Mouse (Mus musculus): ENCODE measurements around the gene Slc15a3. TPM values are rescaled to one million over a fixed set of nuclear protein-coding genes. Genes with fewer than 3 reads are reported as not detected.

Gene Slc15a3
- polyA plus RNA-seq, 1 experiment from 2014 or later, result 4.4 TPM

DNA sequence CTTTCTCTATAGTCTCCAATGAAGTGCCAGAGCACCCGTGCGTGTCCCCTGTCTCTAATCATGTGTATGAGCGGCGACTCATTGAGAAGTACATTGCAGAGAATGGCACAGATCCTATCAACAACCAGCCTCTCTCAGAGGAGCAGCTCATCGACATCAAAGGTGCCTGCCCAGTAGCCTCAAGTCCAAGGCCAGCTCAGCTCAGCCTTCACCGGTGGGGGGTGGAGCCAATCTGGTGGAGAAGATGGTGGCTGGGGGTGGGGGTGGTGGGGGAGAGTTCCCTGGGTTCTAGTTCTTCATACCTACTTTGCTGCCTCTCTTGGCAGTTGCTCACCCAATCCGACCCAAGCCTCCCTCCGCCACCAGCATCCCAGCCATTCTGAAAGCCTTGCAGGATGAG, 58.0 kb downstream of the Slc15a3 start:
- Histone ChIP-seq H3K4me3 (ENCODE audit: low read depth, low read length) (no peak overlapping the region), H3K27me3 (ENCODE audit: insufficient read depth, low read length) (no peaks in the 10 kb centered on the region), H3K9ac (replicated peaks) (no peak overlapping the region; the same call in 1 of the 2 replicates), H3K9me3 (ENCODE audit: low read length) (no peaks in the 10 kb centered on the region), H3K4me2 (ENCODE audit: low read depth, low read length) (no peak overlapping the region), H3K27ac (ENCODE audit: low read depth) (no peak overlapping the region), H3K36me3 (replicated peaks; ENCODE audit: insufficient read depth, low read length) (peaks cover 40% of the 10 kb centered on the region), H3K4me1 (ENCODE audit: insufficient read depth) (peaks cover 20% of the 10 kb centered on the region)
- no peak for ATAC-seq
- no peak for DNase-seq
- no peak for TF ChIP-seq CTCF (IDR thresholded peaks at IDR 0.05; ENCODE audit: low read depth)
- TF ChIP-seq EP300 (IDR thresholded peaks at IDR 0.05; ENCODE audit: low read depth), result no peak
- WGBS (ENCODE audit: insufficient replicate concordance), result 70% methylated on average over 8 of the region's 8 CpGs

DNA sequence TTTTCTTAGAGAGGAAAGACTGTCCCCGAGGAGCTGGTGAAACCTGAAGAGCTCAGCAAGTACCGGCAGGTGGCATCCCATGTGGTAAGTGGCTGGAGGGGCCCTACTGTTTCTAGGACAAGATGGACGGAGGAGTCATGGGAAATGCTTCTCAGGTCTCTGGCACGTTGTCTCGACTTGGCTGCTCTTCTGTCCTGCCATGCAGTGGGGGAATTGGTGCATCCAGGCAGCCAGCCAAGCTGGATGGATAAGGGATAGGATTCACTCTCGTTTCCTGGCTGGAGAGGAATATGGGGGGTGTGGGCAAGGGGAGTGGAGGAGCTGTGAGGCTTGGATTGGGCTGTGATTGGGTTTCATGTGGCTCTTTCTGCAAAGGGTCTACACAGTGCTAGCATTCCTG, 60.8 kb downstream of the Slc15a3 start:
- 81% methylated on average over 6 of the region's 6 CpGs for WGBS (ENCODE audit: insufficient replicate concordance)
- H3K4me1 ChIP-seq (ENCODE audit: insufficient read depth), result peaks cover 17% of the 10 kb centered on the region
- no peaks in the 10 kb centered on the region for H3K27me3 ChIP-seq (ENCODE audit: insufficient read depth, low read length)
- H3K4me2 ChIP-seq (ENCODE audit: low read depth, low read length), result no peak overlapping the region
- no peak overlapping the region for H3K9ac ChIP-seq (replicated peaks)
- ATAC-seq (no peak), DNase-seq (no peak)
- no peak overlapping the region for H3K4me3 ChIP-seq (ENCODE audit: low read depth, low read length)
- TF ChIP-seq CTCF (IDR thresholded peaks at IDR 0.05; ENCODE audit: low read depth) (no peak), EP300 (IDR thresholded peaks at IDR 0.05; ENCODE audit: low read depth) (no peak)
- H3K9me3 ChIP-seq (ENCODE audit: low read length), result no peaks in the 10 kb centered on the region
- no peak overlapping the region for H3K27ac ChIP-seq (ENCODE audit: low read depth)
- peaks cover 63% of the 10 kb centered on the region for H3K36me3 ChIP-seq (replicated peaks; ENCODE audit: insufficient read depth, low read length)

- ATAC-seq (no peak), DNase-seq (no peak)
- Histone ChIP-seq H3K36me3 (replicated peaks; ENCODE audit: insufficient read depth, low read length) (peaks cover 70% of the 10 kb centered on the region), H3K27me3 (ENCODE audit: insufficient read depth, low read length) (no peaks in the 10 kb centered on the region), H3K27ac (ENCODE audit: low read depth) (no peak overlapping the region), H3K9me3 (ENCODE audit: low read length) (no peaks in the 10 kb centered on the region), H3K4me2 (ENCODE audit: low read depth, low read length) (no peak overlapping the region), H3K9ac (replicated peaks) (no peak overlapping the region), H3K4me3 (ENCODE audit: low read depth, low read length) (no peak overlapping the region), H3K4me1 (ENCODE audit: insufficient read depth) (peaks cover 15% of the 10 kb centered on the region)
- WGBS (ENCODE audit: insufficient replicate concordance), result 89% methylated on average over 5 of the region's 5 CpGs
- no peak for TF ChIP-seq EP300 (IDR thresholded peaks at IDR 0.05; ENCODE audit: low read depth)
- no peak for TF ChIP-seq CTCF (IDR thresholded peaks at IDR 0.05; ENCODE audit: low read depth)
Measured at GRCm38 (mm10) chr19:10901046-10901445, 61.5 kb downstream of the Slc15a3 start.

DNA sequence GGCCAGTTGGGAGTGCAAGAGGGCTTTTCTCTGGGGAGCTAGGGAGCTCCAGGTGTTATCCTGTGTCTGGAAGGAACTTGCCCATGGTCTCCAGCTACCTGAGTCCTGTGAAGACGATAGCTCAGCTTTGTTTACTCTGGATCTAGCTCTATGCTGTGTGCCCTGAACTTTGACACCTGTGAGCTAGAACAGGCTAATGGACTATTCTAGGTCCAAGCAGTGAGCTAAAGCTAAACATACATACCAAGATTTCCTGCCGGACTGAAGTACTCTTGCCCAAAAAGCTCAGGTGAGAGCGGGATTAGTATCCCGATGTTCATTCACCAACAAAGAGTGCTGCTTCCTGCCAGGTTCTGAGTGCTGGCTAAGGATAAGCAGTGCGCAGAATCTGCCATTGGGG, 65.0 kb downstream of the Slc15a3 start:
- no peaks in the 10 kb centered on the region; the same call in 1 of the 2 replicates for H3K4me1 ChIP-seq (ENCODE audit: insufficient read depth)
- no peak overlapping the region for H3K9ac ChIP-seq (replicated peaks)
- no peaks in the 10 kb centered on the region for H3K27me3 ChIP-seq (ENCODE audit: insufficient read depth, low read length)
- no peak overlapping the region for H3K4me2 ChIP-seq (ENCODE audit: low read depth, low read length)
- H3K27ac ChIP-seq (ENCODE audit: low read depth), result peak overlapping the region; percentile 30; the same call in 1 of the 2 replicates
- ATAC-seq, result no peak
- WGBS (ENCODE audit: insufficient replicate concordance), result 64% methylated on average over 5 of the region's 5 CpGs
- TF ChIP-seq CTCF (IDR thresholded peaks at IDR 0.05; ENCODE audit: low read depth) (no peak), EP300 (IDR thresholded peaks at IDR 0.05; ENCODE audit: low read depth) (no peak)
- no peak overlapping the region for H3K4me3 ChIP-seq (ENCODE audit: low read depth, low read length)
- DNase-seq, result no peak
- no peaks in the 10 kb centered on the region for H3K9me3 ChIP-seq (ENCODE audit: low read length)
- H3K36me3 ChIP-seq (replicated peaks; ENCODE audit: insufficient read depth, low read length), result peaks cover 60% of the 10 kb centered on the region

DNA sequence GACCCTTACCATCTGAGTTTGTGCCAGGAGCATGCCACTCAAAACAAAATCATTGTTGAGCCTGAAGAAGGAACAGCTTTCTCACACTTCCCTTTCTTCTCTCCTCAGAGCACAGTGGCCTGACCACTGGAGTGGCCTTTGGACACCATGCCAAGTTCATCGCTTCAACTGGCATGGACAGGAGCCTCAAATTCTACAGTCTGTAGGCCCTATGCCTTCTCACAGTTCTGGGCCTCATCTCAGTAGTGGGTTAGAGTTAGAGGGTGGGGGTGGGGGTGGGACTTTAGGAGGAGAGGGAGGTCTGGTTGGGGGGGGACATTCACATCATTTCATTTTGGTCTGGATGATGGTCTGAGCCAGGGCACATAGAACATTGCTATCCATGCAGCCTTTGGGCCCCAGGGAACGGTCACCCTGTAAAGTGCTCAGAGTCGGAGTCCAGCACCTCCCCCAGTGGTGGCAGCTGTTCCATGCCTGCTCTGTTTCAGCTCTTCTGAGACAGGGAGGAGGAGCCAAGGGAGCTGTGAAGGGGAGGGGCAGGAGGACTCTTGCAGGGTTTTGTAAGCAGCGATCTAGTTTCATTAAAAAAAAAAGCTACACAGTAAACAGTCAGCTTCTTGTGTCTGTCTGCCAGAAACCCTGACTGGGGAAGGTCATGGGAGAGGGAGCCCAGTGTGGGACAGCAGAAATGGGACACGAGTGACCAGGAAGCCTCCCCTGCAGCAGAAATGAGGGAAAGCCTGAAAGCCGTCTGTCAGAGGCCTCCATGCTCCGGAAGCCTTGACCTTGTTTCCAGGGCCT, 65.6 kb downstream of the Slc15a3 start:
- Histone ChIP-seq H3K27ac (ENCODE audit: low read depth) (peak overlapping the region; percentile 30; the same call in 1 of the 2 replicates), H3K36me3 (replicated peaks; ENCODE audit: insufficient read depth, low read length) (peaks cover 55% of the 10 kb centered on the region), H3K9me3 (ENCODE audit: low read length) (no peaks in the 10 kb centered on the region), H3K4me3 (ENCODE audit: low read depth, low read length) (no peak overlapping the region), H3K4me1 (ENCODE audit: insufficient read depth) (no peaks in the 10 kb centered on the region; the same call in 1 of the 2 replicates), H3K4me2 (ENCODE audit: low read depth, low read length) (no peak overlapping the region), H3K27me3 (ENCODE audit: insufficient read depth, low read length) (no peaks in the 10 kb centered on the region), H3K9ac (replicated peaks) (no peak overlapping the region)
- no peak for DNase-seq
- 68% methylated on average over 7 of the region's 7 CpGs for WGBS (ENCODE audit: insufficient replicate concordance)
- ATAC-seq, result peak; percentile 36; the same call in 1 of the 2 replicates
- TF ChIP-seq CTCF (IDR thresholded peaks at IDR 0.05; ENCODE audit: low read depth) (peak; percentile 12; the same call in 1 of the 2 replicates), EP300 (IDR thresholded peaks at IDR 0.05; ENCODE audit: low read depth) (no peak)

DNA sequence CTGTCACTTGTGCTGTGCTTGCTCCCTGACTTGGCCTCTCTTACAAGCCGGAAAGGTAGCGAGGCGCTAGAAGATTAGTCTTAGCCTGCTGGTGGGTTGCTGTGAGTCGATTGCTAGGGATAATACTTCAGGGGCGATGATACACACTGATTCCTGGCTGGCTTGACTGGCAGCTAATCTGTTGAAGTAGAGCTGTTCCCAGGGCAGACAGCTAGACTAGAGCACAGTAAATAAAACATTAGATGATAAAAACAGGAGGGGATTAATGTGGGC, 66.1 kb downstream of the Slc15a3 start:
- 86% methylated on average over 5 of the region's 5 CpGs for WGBS (ENCODE audit: insufficient replicate concordance)
- TF ChIP-seq EP300 (IDR thresholded peaks at IDR 0.05; ENCODE audit: low read depth) (no peak), CTCF (IDR thresholded peaks at IDR 0.05; ENCODE audit: low read depth) (no peak)
- H3K4me3 ChIP-seq (ENCODE audit: low read depth, low read length), result no peak overlapping the region
- no peak overlapping the region for H3K9ac ChIP-seq (replicated peaks)
- no peak for DNase-seq
- H3K27ac ChIP-seq (ENCODE audit: low read depth), result peak overlapping the region; percentile 26; the same call in 1 of the 2 replicates
- ATAC-seq, result no peak
- H3K36me3 ChIP-seq (replicated peaks; ENCODE audit: insufficient read depth, low read length), result peaks cover 50% of the 10 kb centered on the region
- H3K27me3 ChIP-seq (ENCODE audit: insufficient read depth, low read length), result no peaks in the 10 kb centered on the region
- H3K9me3 ChIP-seq (ENCODE audit: low read length), result no peaks in the 10 kb centered on the region
- H3K4me1 ChIP-seq (ENCODE audit: insufficient read depth), result no peaks in the 10 kb centered on the region; the same call in 1 of the 2 replicates
- no peak overlapping the region for H3K4me2 ChIP-seq (ENCODE audit: low read depth, low read length)
